Comparison of ENCODE assay signal across 8 mouse cellular contexts in genomic region chr6:148001071-148001470, GRCm38 (mm10). TPM values are rescaled to one million over a fixed set of nuclear protein-coding genes. Genes with fewer than 3 reads are reported as not detected.
A peak's percentile ranks its signal among the peaks of the same experiment; 100 is the strongest.
DNase-seq lines count a peak whose midpoint lies in the region; ATAC-seq and TF ChIP-seq lines count a peak whose summit lies in the region.

No protein-coding gene starts in this region.

- WGBS in forebrain, embryonic 11.5 days = 45% methylated on average over 3 of the region's 3 CpGs
- WGBS in forebrain, embryonic 12.5 days = 49% methylated on average over 3 of the region's 3 CpGs
- 21% methylated on average over 3 of the region's 3 CpGs for WGBS in lung, postnatal 0 days
- 27% methylated on average over 3 of the region's 3 CpGs for WGBS in lung, adult 2 months

- H3K9ac ChIP-seq in forebrain, embryonic 11.5 days (ENCODE audit: low read length) = no peak overlapping the region
- no peak overlapping the region for H3K9ac ChIP-seq in forebrain, embryonic 12.5 days
- H3K9ac ChIP-seq in lung, postnatal 0 days (replicated peaks; ENCODE audit: low read depth) = no peak overlapping the region

- H3K4me2 ChIP-seq in forebrain, embryonic 11.5 days (ENCODE audit: low read depth, low read length, severe bottlenecking) = no peak overlapping the region
- no peak overlapping the region for H3K4me2 ChIP-seq in forebrain, embryonic 12.5 days
- no peak overlapping the region for H3K4me2 ChIP-seq in lung, postnatal 0 days (replicated peaks; ENCODE audit: low read depth, low read length)

- TF ChIP-seq POLR2A in lung, adult 2 months (IDR thresholded peaks at IDR 0.05; ENCODE audit: borderline replicate concordance, extremely low read depth, low read depth, low read length) = no peak

- H3K4me3 ChIP-seq in forebrain, embryonic 11.5 days (ENCODE audit: low read depth, low read length) = no peak overlapping the region
- no peak overlapping the region for H3K4me3 ChIP-seq in forebrain, embryonic 12.5 days (replicated peaks)
- no peak overlapping the region for H3K4me3 ChIP-seq in lung, postnatal 0 days (ENCODE audit: low read depth, low read length)
- no peak overlapping the region for H3K4me3 ChIP-seq in lung, adult 2 months (replicated peaks; ENCODE audit: extremely low read depth, low read depth, low read length)

- H3K27me3 ChIP-seq in forebrain, embryonic 11.5 days (ENCODE audit: control insufficient read depth, insufficient read depth, low read length) = no peaks in the 10 kb centered on the region
- H3K27me3 ChIP-seq in forebrain, embryonic 12.5 days = no peaks in the 10 kb centered on the region
- H3K27me3 ChIP-seq in lung, postnatal 0 days (replicated peaks; ENCODE audit: insufficient read depth, low read length) = no peaks in the 10 kb centered on the region

- H3K27ac ChIP-seq in forebrain, embryonic 11.5 days (ENCODE audit: low read depth, low read length) = no peak overlapping the region
- H3K27ac ChIP-seq in forebrain, embryonic 12.5 days = no peak overlapping the region
- H3K27ac ChIP-seq in lung, postnatal 0 days (ENCODE audit: low read length) = no peak overlapping the region

- H3K9me3 ChIP-seq in forebrain, embryonic 11.5 days (ENCODE audit: control insufficient read depth, low read length) = no peaks in the 10 kb centered on the region
- H3K9me3 ChIP-seq in forebrain, embryonic 12.5 days = no peaks in the 10 kb centered on the region
- no peaks in the 10 kb centered on the region for H3K9me3 ChIP-seq in lung, postnatal 0 days (ENCODE audit: low read length)

- no peaks in the 10 kb centered on the region for H3K4me1 ChIP-seq in forebrain, embryonic 11.5 days (replicated peaks; ENCODE audit: control insufficient read depth, insufficient read depth, low read length)
- H3K4me1 ChIP-seq in forebrain, embryonic 12.5 days = no peaks in the 10 kb centered on the region
- no peaks in the 10 kb centered on the region for H3K4me1 ChIP-seq in lung, postnatal 0 days (ENCODE audit: insufficient read depth, low read depth, low read length)
- no peaks in the 10 kb centered on the region for H3K4me1 ChIP-seq in lung, adult 2 months (ENCODE audit: control insufficient read depth, insufficient read depth, low read length)

- peak; percentile 63 for TF ChIP-seq CTCF in lung, postnatal 0 days (IDR thresholded peaks at IDR 0.05)
- no peak for TF ChIP-seq CTCF in lung, adult 2 months (IDR thresholded peaks at IDR 0.05; ENCODE audit: insufficient read depth, low read length)

- DNase-seq in forebrain, embryonic 11.5 days (ENCODE audit: low spot score) = no peak
- DNase-seq in lung, postnatal 0 days (ENCODE audit: low spot score) = peak; percentile 53
- DNase-seq in lung, adult 2 months = no peak
- DNase-seq in hindlimb bud, embryonic 11.5 days (ENCODE audit: extremely low spot score, low read depth, low spot score) = peak; percentile 30
- peak; percentile 51 for DNase-seq in retina, postnatal 1 day
- DNase-seq in yolk sac, embryonic 10.5 days (ENCODE audit: low spot score) = no peak
- DNase-seq in urinary bladder, postnatal 14 days (ENCODE audit: low spot score) = no peak

- no peaks in the 10 kb centered on the region for H3K36me3 ChIP-seq in forebrain, embryonic 11.5 days (ENCODE audit: control insufficient read depth, insufficient read depth, low read length)
- H3K36me3 ChIP-seq in forebrain, embryonic 12.5 days (replicated peaks) = no peaks in the 10 kb centered on the region
- no peaks in the 10 kb centered on the region for H3K36me3 ChIP-seq in lung, postnatal 0 days (ENCODE audit: insufficient read depth, low read length)

- peak; percentile 67; the same call in 1 of the 2 replicates for ATAC-seq in forebrain, embryonic 11.5 days (replicated peaks; ENCODE audit: low FRiP score)
- no peak for ATAC-seq in forebrain, embryonic 12.5 days (ENCODE audit: low FRiP score)
- ATAC-seq in lung, postnatal 0 days = no peak

- TF ChIP-seq EP300 in lung, postnatal 0 days (IDR thresholded peaks at IDR 0.05) = no peak

RNA-seq across cellular contexts. Expression of gene Far2, which starts 46.0 kb away (rescaled TPM):
- polyA plus RNA-seq in forebrain, embryonic 11.5 days (2014; fragmentation: Nextera tagmentation; extraction: Ambion mirVana) = 2.6 and 2.7 TPM in 2 replicates
- polyA plus RNA-seq in forebrain, embryonic 12.5 days (2016; fragmentation: Nextera tagmentation; extraction: Ambion mirVana) = 2.9 and 3.4 TPM in 2 replicates
- polyA plus RNA-seq in lung, postnatal 0 days (2015; fragmentation: Nextera tagmentation; extraction: Ambion mirVana) = 1.1 and 1.2 TPM in 2 replicates
- polyA plus RNA-seq in lung, adult 2 months (2012; rRNA removed) = 0.49 TPM in 1 of 2 replicates, not detected in the other

Comparison
In these comparisons a context has a peak if more than half of its experiments do, and no peak if none do; other contexts are left out.
1. DNase-seq: peak in lung, postnatal 0 days (single experiment), hindlimb bud, embryonic 11.5 days (single experiment) and retina, postnatal 1 day (single experiment); none in forebrain, embryonic 11.5 days (single experiment), lung, adult 2 months (single experiment), yolk sac, embryonic 10.5 days (single experiment) and urinary bladder, postnatal 14 days (single experiment).